Mouse (Mus musculus): ENCODE measurements around the gene Csgalnact2. TPM values are rescaled to one million over a fixed set of nuclear protein-coding genes. Genes with fewer than 3 reads are reported as not detected.

Csgalnact2 gene
- 0.91 and 1.1 TPM in 2 replicates for polyA plus RNA-seq (2012; rRNA removed)

- H3K27me3 ChIP-seq (ENCODE audit: control insufficient read depth, insufficient read depth, low read length) = no peaks in the 10 kb centered on the region
- H3K27ac ChIP-seq (ENCODE audit: control insufficient read depth, insufficient read depth, low read depth, low read length) = peak within 1 kb of the TSS; percentile 68
- H3K4me1 ChIP-seq (ENCODE audit: control insufficient read depth, insufficient read depth, low read length) = peaks cover 3% of the 10 kb centered on the region
- H3K36me3 ChIP-seq (ENCODE audit: control insufficient read depth, insufficient read depth, low read length) = no peaks in the 10 kb centered on the region
- TF ChIP-seq CTCF (IDR thresholded peaks at IDR 0.05; ENCODE audit: control insufficient read depth, insufficient read depth, insufficient replicate concordance, low read depth, low read length) (no peak), POLR2A (IDR thresholded peaks at IDR 0.05; ENCODE audit: control insufficient read depth, low read depth, low read length) (peak; percentile 84)
- H3K4me3 ChIP-seq (ENCODE audit: control insufficient read depth, low read depth, low read length) = peak within 1 kb of the TSS; percentile 96
Measured at GRCm38 (mm10) chr6:118138731-118139709, at the start of gene Csgalnact2. Gene Csgalnact2 (minus strand): TSS chr6:118139140.

- Histone ChIP-seq H3K27ac (ENCODE audit: control insufficient read depth, insufficient read depth, low read depth, low read length) (no peak overlapping the region), H3K27me3 (ENCODE audit: control insufficient read depth, insufficient read depth, low read length) (no peaks in the 10 kb centered on the region), H3K4me3 (ENCODE audit: control insufficient read depth, low read depth, low read length) (no peak overlapping the region), H3K36me3 (ENCODE audit: control insufficient read depth, insufficient read depth, low read length) (no peaks in the 10 kb centered on the region), H3K4me1 (ENCODE audit: control insufficient read depth, insufficient read depth, low read length) (no peaks in the 10 kb centered on the region)
- no peak for TF ChIP-seq CTCF (IDR thresholded peaks at IDR 0.05; ENCODE audit: control insufficient read depth, insufficient read depth, insufficient replicate concordance, low read depth, low read length)
- TF ChIP-seq POLR2A (IDR thresholded peaks at IDR 0.05; ENCODE audit: control insufficient read depth, low read depth, low read length) = no peak
Measured at GRCm38 (mm10) chr6:118188599-118188998, 49.7 kb upstream of the Csgalnact2 start.

- H3K4me3 ChIP-seq (ENCODE audit: control insufficient read depth, low read depth, low read length) = no peak overlapping the region
- H3K4me1 ChIP-seq (ENCODE audit: control insufficient read depth, insufficient read depth, low read length) = no peaks in the 10 kb centered on the region
- H3K27ac ChIP-seq (ENCODE audit: control insufficient read depth, insufficient read depth, low read depth, low read length) = no peak overlapping the region
- no peaks in the 10 kb centered on the region for H3K27me3 ChIP-seq (ENCODE audit: control insufficient read depth, insufficient read depth, low read length)
- no peaks in the 10 kb centered on the region for H3K36me3 ChIP-seq (ENCODE audit: control insufficient read depth, insufficient read depth, low read length)
- TF ChIP-seq CTCF (IDR thresholded peaks at IDR 0.05; ENCODE audit: control insufficient read depth, insufficient read depth, insufficient replicate concordance, low read depth, low read length) = no peak
- TF ChIP-seq POLR2A (IDR thresholded peaks at IDR 0.05; ENCODE audit: control insufficient read depth, low read depth, low read length) = no peak
Measured at GRCm38 (mm10) chr6:118187285-118187641, 48.3 kb upstream of the Csgalnact2 start.

GRCm38 (mm10) chr6:118186620-118187284 lies 47.8 kb upstream of the Csgalnact2 start:
- H3K4me3 ChIP-seq (ENCODE audit: control insufficient read depth, low read depth, low read length) = no peak overlapping the region
- H3K27me3 ChIP-seq (ENCODE audit: control insufficient read depth, insufficient read depth, low read length) = no peaks in the 10 kb centered on the region
- H3K27ac ChIP-seq (ENCODE audit: control insufficient read depth, insufficient read depth, low read depth, low read length) = no peak overlapping the region
- H3K4me1 ChIP-seq (ENCODE audit: control insufficient read depth, insufficient read depth, low read length) = no peaks in the 10 kb centered on the region
- TF ChIP-seq POLR2A (IDR thresholded peaks at IDR 0.05; ENCODE audit: control insufficient read depth, low read depth, low read length) = no peak
- no peak for TF ChIP-seq CTCF (IDR thresholded peaks at IDR 0.05; ENCODE audit: control insufficient read depth, insufficient read depth, insufficient replicate concordance, low read depth, low read length)
- H3K36me3 ChIP-seq (ENCODE audit: control insufficient read depth, insufficient read depth, low read length) = no peaks in the 10 kb centered on the region

- Histone ChIP-seq H3K27ac (ENCODE audit: control insufficient read depth, insufficient read depth, low read depth, low read length) (no peak overlapping the region), H3K4me3 (ENCODE audit: control insufficient read depth, low read depth, low read length) (no peak overlapping the region), H3K36me3 (ENCODE audit: control insufficient read depth, insufficient read depth, low read length) (no peaks in the 10 kb centered on the region), H3K27me3 (ENCODE audit: control insufficient read depth, insufficient read depth, low read length) (no peaks in the 10 kb centered on the region), H3K4me1 (ENCODE audit: control insufficient read depth, insufficient read depth, low read length) (no peaks in the 10 kb centered on the region)
- no peak for TF ChIP-seq CTCF (IDR thresholded peaks at IDR 0.05; ENCODE audit: control insufficient read depth, insufficient read depth, insufficient replicate concordance, low read depth, low read length)
- no peak for TF ChIP-seq POLR2A (IDR thresholded peaks at IDR 0.05; ENCODE audit: control insufficient read depth, low read depth, low read length)
Measured at GRCm38 (mm10) chr6:118184126-118184525, 45.2 kb upstream of the Csgalnact2 start.

- no peak overlapping the region for H3K4me3 ChIP-seq (ENCODE audit: control insufficient read depth, low read depth, low read length)
- no peak for TF ChIP-seq POLR2A (IDR thresholded peaks at IDR 0.05; ENCODE audit: control insufficient read depth, low read depth, low read length)
- TF ChIP-seq CTCF (IDR thresholded peaks at IDR 0.05; ENCODE audit: control insufficient read depth, insufficient read depth, insufficient replicate concordance, low read depth, low read length) = no peak
- H3K27ac ChIP-seq (ENCODE audit: control insufficient read depth, insufficient read depth, low read depth, low read length) = no peak overlapping the region
- H3K4me1 ChIP-seq (ENCODE audit: control insufficient read depth, insufficient read depth, low read length) = no peaks in the 10 kb centered on the region
- H3K36me3 ChIP-seq (ENCODE audit: control insufficient read depth, insufficient read depth, low read length) = no peaks in the 10 kb centered on the region
- H3K27me3 ChIP-seq (ENCODE audit: control insufficient read depth, insufficient read depth, low read length) = no peaks in the 10 kb centered on the region
Measured at GRCm38 (mm10) chr6:118180085-118180423, 41.1 kb upstream of the Csgalnact2 start.
